Mouse (Mus musculus): Measurements from ENCODE around the gene Il12rb2. TPM values are rescaled to one million over a fixed set of nuclear protein-coding genes. Genes with fewer than 3 reads are reported as not detected.

The Il12rb2 gene
- polyA plus RNA-seq (2012; rRNA removed): 0.18 and 0.30 TPM in 2 replicates

GRCm38 (mm10) chr6:67375982-67376391 lies at the start of gene Il12rb2:
Il12rb2 (minus strand) TSS chr6:67376188.

Other genes starting within 250 kb of the Il12rb2 start
- gene Serbp1, start 138.0 kb downstream of the Il12rb2 start, polyA plus RNA-seq (2012; rRNA removed): 419 and 454 TPM in 2 replicates
- gene Il23r, start 115.7 kb upstream of the Il12rb2 start, polyA plus RNA-seq (2012; rRNA removed): 0.04 TPM in 1 of 2 replicates, not detected in the other
- 1.00 and 8.1 TPM in 2 replicates for gene Tacstd2, start 159.6 kb upstream of the Il12rb2 start, polyA plus RNA-seq (2012; rRNA removed)

All from central nervous system, embryonic 14 days (tissue).